ENCODE assay signal across 8 mouse cellular contexts in genomic region chr4:116627722-116628662, GRCm38 (mm10). TPM values are rescaled to one million over a fixed set of nuclear protein-coding genes. Genes with fewer than 3 reads are reported as not detected.
A peak's percentile ranks its signal among the peaks of the same experiment; 100 is the strongest.
DNase-seq lines count a peak whose midpoint lies in the region; ATAC-seq and TF ChIP-seq lines count a peak whose summit lies in the region.

Nasp (minus strand) TSS chr4:116627941.

- ATAC-seq in megakaryocyte progenitor cell, adult 5-6 weeks (replicated peaks; ENCODE audit: poor library complexity): peak; percentile 76

- no peaks in the 10 kb centered on the region for H3K4me1 ChIP-seq in cortical plate, adult 2 months (ENCODE audit: control insufficient read depth, insufficient read depth, low read length)

- DNase-seq in adipocyte (ENCODE audit: low spot score): peak; percentile 88
- peak; percentile 53 for DNase-seq in gastrocnemius, postnatal 10 days
- peak; percentile 95 for DNase-seq in induced T-regulatory cell, adult 2 months (ENCODE audit: low read depth)
- peak; percentile 69 to 89 for DNase-seq in left cerebral cortex, adult 9 months (ENCODE audit: low spot score in 2 of 2)
- peak; percentile 61 for DNase-seq in right cerebral cortex, postnatal 14 days
- peak; percentile 85 for DNase-seq in yolk sac, embryonic 10.5 days (ENCODE audit: low spot score)

- H3K4me3 ChIP-seq in cortical plate, adult 2 months (ENCODE audit: insufficient read depth, low read length): peak within 1 kb of the TSS; percentile 63

- TF ChIP-seq POLR2A in cortical plate, adult 2 months (IDR thresholded peaks at IDR 0.05; ENCODE audit: extremely low read depth, insufficient read depth, low read length): no peak

- 0 out of 2 replicates have a peak within 1 kb of the TSS, but pooled peaks have one; percentile 2 for H3K27ac ChIP-seq in cortical plate, adult 2 months (ENCODE audit: insufficient read depth, low read length)

- no peak for TF ChIP-seq CTCF in cortical plate, adult 2 months (IDR thresholded peaks at IDR 0.05; ENCODE audit: extremely low read depth, insufficient read depth, low read length)

RNA-seq across cellular contexts. Expression of gene Nasp, which starts in this region (rescaled TPM):
- polyA plus RNA-seq in cortical plate, adult 2 months (2012; rRNA removed): 23.5 and 25.1 TPM in 2 replicates
- total RNA-seq in gastrocnemius, postnatal 10 days (2021): 10 to 100 TPM; 22.2 to 28.5 TPM
- 179 and 194 TPM in 2 replicates for total RNA-seq in megakaryocyte progenitor cell, adult 5-6 weeks (2015)
- 414 and 474 TPM in 2 replicates for total RNA-seq in megakaryocyte progenitor cell, adult 5-6 weeks (2017)

Comparison
In these comparisons a context has a peak if more than half of its experiments do, and no peak if none do; other contexts are left out.
1. Peak in every context shown above with its lines: DNase-seq, ATAC-seq, H3K4me3 ChIP-seq and H3K27ac ChIP-seq.
2. RNA of gene Nasp (total RNA-seq): 179 to 474 TPM in megakaryocyte progenitor cell, adult 5-6 weeks; 22.2 to 28.5 TPM in gastrocnemius, postnatal 10 days; every median in the first group is over 4 times any median in the second.